Mouse (Mus musculus): Measurements from ENCODE around the gene Slc17a4.

DNA sequence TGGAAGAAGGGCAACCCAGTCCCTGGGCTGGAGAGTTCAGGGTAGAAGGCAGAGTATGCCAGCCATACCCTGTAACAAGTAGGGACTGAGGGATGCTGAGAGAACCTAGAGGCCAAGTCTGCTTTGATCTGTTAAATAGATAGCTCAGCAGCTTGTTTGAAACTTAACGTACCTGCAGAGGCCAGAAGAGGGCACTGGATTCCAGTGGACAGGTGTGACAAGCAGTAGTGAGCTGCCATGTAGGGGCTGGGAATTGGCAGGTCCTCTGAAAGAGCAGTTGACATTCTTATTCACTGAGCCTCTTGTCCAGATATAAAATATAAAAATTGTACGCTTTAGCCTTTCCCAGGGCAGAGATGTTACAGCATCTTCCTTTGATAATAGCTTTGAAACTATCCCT, 28.1 kb upstream of the Slc17a4 start:
- TF ChIP-seq CTCF (IDR thresholded peaks at IDR 0.05; ENCODE audit: insufficient read depth, low read length) (no peak), POLR2A (IDR thresholded peaks at IDR 0.05; ENCODE audit: borderline replicate concordance, extremely low read depth, low read depth, low read length) (no peak)
